Mouse (Mus musculus) cerebellum, adult 11-12 months (tissue): ENCODE measurements around the gene Tfrc.

ENCODE experiments used
- DNase-seq: peaks from one replicate; pipeline ENCODE4 v3.0.0; 2022

Gene Tfrc

DNA sequence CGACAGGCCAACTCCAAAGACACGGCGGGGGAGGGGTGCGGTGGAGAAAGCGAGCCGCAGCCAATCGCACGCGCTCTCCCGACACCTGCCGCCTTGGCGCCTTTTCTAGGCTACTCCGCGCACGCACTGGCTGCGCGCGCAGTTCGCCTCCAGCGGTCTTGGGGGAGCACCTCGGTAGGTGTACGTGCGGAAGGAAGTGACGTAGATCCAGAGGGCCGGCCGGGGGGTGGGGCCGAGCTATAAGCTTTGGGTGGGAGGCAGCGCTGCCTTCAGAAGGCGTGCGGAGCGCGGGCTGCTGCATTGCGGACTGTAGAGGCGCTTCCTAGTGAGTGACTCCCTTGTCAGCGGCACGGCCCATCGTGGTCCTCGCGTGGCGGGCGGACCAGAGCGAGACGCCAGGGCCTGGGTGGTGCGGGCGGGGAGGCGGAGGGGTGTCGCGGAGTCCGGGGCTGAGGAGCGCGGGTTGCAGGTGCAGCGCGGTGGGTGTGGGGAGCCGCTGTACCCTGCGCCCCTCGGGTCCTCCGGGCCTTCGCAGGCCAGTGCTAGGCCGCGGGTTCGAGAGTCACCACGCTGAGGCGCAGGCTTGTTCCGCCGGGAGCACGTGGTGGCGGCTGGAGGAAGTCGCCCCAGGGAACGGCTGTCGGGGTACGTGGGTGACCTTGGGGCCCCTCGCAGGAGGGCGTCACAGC is at the start of gene Tfrc:
Gene Tfrc (plus strand): TSS at position 209 of the 689 bp plus-strand sequence.
- DNase-seq, result peak; percentile 99

DNA sequence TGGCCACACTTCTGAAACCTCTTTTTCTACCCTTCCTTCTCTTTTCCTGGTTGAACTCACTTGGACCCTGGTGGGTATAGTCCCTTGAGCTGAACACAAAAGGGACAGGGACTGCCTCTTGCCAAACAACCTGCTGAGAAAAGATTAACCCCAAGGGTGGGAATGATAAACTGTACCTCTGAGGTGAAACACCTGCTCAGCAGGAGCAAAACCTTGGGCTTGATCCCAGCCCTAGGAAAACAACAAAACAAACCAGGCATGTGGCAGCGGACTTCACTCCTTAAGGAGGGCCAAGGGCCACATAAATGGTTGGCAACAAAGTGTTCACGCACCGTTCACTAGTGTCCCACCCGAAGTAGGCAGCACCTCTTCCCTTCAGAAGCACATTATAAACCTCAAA is 49.2 kb upstream of the Tfrc start:
- no peak for DNase-seq

DNA sequence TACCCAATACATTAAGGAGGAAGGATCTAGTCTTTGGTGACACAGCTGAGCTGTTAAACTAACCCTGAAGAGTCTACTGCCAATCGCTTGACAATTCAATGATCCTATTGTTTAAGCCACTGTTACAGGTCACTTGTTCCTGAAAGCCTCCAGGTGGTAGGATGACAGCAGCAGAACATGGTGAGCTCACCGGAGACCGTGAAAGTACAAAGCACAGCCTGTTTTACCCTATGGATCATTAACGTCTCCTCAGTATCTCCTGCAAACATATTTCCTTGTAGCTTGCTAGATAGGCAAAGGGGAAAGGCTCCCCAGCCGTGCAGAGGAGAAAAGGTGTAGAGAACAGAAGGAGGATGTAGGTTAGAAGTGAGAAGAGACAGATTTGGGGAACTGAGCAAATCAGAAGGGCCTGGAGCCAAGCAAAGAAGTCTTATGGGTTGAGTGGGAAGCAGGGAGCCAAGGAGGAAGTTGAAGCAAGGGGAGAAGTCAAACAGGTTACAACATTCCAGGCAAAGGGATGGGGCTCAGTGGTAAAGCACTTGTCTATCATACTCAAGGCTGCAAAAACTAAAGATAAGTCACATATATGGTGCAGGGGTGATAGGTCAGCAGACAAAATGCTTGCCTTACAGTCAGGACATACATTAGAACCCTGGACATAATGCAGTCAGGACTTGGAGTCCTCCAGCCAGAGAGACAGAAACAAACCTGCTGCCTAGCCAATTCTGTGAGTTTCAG is 45.5 kb upstream of the Tfrc start:
- no peak for DNase-seq

DNA sequence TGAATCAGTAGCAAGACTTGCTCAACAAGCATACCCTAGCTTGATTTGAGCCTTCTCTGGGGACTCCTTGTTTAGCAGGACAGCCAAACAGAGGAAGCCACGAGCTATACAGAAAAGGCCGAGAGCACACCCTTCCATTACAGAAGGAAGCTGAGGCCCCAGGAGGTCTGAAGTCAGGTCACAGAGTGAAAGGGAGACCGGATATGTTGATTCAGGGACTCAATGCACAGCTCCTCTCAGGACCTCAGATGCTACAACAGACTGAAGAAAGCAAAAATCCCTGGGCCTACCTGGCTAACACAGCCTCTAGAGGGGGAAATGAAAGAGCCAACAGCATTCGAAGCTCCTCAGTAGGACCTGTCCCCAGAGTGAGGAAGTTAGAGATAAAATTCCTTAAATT is 41.4 kb upstream of the Tfrc start:
- no peak for DNase-seq

DNA sequence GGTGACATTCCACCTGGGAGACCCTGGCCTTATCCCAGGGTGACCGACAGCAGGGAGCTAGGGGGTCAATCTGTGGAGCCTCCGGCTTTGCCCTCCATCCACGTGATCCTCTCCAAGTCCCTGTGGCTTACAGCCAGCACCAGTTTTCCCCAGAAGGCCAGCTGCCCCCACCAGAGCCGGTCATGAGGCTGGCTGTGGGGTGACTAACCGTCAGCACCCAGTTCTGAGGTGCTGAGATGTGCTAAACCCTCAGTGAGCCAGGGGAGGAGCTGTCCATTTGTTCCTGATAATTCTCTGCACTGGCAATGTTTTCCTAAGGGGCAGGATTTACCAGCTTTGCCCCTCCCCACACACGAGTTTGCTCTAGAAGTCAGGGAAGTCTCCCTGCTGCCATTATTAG is 40.3 kb upstream of the Tfrc start:
- no peak for DNase-seq

DNA sequence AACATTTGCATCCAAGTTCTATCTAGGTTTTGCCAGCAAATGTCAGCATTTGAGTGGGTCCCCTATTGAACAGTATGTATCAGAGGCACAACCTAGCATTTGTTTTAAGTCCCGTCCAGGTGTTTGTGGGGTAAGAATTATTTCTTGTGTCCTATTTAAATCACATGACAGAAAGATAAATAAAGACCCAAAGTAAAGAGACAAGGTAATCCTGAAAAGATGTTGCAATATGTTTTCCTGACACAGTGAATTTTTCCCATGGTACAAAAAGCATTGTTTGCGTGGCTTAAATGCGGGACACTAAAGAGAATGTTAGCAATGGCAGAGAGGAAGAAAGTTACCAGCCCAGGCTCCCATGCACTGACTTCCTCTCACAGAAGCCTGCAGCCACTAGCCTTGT is 38.7 kb upstream of the Tfrc start:
- no peak for DNase-seq

DNA sequence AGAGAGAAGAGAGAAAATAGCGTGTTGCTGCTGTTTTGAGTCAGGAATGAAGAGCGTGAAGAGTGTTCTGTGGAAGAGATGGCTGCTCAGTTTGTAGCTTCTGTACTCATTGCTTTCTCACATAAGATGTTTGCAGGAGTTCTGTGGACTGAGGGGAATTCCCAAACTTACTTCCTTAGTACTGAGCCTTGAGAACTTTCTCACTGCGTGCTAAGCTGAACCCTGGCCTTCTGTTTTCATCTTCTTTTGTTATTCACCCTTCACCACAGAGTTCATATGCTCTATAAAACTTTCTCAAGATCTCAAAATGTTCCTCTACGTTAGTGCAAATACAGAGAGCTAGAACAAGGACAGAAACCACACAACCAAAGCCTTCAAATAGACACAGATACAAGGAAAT is 36.2 kb upstream of the Tfrc start:
- no peak for DNase-seq

DNA sequence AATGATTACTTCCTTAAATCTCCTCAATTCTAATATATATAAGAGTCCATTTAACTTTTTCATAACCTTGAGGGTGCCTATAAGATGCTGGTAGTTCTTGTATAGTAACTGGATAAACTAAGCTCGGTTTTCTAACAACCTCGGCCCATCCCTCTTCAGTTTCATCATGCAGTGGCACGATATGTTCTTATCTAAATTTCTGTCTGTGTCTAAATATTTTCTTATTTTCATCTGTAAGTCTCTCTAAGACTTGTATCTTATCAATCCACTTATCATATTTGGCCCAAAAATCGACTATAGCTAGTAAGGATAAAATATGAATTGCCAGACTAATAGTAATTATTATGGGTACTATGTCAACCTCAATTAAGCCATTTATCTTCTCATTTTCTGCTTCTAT is 22.2 kb upstream of the Tfrc start:
- DNase-seq, result no peak

DNA sequence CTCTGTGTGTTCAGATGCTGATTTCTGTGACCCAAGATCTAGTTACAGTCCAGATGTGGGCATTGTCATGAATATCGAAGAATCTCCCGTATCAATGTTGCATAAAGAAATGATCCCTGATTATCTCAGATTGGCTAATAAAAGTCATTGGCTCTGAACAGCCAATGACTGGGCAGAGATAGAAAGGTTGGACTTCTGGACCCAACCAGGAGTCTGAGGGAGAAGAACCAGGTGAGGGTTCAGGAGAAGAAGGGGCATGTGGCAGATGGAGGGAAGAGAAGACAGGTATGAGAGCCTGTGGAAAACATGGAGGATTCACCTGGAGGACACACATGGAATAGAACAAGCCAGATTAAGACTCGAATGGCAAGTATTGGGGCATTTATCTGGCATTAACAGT is 20.2 kb upstream of the Tfrc start:
- no peak for DNase-seq

DNA sequence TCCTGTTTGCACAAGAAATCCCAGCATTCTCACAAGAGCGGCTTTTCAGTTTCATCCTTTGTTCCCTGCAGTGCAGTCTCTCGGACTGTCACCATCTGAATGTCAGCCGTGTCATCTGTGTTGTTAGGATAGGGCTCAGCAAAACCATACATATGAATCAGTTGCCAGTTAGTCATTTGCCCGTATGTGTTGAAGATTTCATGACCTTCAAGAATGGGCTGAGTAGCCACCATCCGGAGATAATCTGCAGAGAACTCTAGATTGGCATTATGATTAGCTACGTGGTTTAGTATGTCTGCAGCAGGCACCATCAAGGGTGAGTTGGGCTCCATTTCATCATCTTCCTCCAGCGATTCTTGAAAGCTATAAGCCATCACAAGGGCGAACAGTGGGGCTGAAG is 17.2 kb upstream of the Tfrc start:
- no peak for DNase-seq

DNA sequence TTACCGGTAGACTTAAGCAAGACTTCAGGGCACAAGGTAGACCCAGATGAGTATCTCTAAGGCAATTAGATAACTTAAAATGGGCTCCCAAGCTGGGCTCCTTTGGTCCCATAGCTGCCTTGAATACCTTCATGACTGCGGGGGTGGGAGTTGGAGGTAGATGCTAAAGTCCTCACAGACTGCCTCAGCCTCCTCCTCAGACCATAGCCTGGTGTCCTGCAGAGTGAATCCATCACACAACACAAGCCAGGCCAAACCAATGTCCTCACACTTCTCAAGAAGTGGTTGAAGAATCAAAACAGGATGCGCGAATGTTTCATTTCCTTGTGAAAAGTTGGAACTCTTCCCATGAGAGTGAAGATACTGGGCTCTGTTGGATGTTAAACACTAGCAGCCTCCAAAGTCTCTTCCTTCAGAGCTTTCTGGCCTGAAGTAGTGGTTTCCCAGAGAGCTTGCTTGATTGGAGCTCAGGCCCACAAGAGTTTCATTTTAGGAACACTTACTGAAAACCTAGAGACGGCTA is 15.4 kb upstream of the Tfrc start:
- DNase-seq, result no peak

DNA sequence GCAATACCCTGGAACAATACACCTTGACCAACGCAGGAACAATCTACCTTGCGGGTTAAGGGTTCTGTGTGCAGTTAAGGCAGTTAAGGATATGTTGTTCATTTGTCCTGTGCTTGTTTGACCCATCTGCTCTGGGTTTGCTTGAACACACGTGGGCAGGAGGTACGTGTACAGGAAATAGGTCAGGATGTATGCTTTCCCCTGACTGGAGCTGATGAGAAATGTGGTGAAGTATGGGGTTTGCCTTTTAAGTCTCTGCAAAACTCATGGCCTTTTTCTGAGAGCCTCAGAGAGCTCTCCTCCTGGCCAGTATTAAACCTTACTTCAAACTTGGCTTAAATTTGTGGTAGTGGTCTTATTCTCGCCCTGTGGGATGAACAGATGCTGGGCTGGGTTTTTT is 14.8 kb upstream of the Tfrc start:
- DNase-seq, result no peak

DNA sequence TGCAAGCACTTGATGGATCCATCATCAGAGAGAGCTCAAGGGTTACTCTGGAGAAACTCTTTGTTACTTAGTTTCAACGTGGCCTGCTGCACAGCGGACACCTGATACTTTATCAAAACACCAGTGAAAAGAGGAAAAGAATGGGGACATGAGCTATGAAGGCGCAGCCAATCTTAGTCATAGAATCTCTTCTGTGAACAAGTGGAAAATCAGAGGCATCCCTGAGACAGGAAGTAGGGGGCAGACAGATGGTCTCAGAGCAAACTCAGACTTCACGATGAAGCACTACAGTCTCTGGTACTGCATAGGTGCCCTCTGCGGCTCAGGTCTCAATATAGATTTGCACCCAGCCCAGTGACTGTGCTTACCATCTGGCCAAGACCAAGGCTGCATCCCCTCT is 14.0 kb upstream of the Tfrc start:
- no peak for DNase-seq

DNA sequence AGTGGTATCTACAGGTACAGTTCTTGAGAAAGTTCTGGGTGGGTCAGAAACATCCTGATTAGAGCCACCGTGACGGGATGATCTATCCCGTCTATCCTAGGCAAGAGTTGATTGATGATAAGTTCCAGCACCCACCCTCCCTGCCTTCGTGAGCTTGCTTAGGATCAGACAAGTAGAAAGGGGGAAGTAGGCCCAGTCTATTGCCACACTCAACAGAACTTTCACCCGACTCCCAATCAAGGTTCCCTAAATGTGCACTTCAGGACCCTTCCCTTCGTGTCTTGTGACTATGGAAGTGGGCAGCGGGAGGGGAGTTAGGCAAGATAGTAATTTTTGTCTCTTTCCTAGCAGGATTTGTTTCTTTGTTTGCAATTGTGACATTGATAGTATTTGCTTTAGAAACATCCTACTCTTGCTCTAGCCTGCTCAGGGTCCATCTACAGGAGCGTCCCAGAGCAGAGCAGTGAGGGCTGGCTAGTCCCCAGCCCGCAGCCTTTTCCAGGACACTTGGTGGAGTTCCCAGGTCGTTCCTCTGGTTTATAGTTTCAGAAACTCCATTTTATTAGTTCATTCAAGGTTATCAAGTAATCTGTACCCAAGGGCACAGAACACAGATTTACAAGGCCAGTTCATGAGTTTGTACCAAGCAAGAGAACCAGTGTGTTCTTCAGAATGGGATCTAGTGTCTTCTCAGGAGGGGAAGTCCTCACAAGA is 13.4 kb upstream of the Tfrc start:
- DNase-seq, result no peak

DNA sequence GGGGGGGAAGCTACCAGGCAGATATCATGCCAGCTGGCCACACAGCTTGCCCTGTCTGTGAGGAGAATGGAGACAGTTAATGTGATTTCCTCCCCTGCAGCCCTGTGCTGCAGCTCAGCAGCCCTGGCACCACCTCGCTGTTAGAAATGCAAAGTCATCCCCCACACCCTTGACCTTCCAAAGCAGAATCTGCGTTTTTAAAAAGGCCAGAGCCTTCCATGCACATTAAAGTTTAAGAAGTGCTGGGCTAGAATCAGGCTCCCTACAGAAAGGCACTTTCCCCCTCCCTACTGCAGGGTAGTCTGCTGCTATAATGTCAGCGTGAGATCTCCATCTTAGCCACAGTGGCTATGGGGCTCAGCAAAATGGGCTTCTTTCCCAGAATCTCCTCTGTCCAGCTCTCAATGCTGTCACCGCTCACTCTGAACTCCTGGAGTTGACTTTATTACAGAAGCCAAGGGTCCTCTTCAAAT is 10.8 kb upstream of the Tfrc start:
- DNase-seq, result peak; percentile 19

DNA sequence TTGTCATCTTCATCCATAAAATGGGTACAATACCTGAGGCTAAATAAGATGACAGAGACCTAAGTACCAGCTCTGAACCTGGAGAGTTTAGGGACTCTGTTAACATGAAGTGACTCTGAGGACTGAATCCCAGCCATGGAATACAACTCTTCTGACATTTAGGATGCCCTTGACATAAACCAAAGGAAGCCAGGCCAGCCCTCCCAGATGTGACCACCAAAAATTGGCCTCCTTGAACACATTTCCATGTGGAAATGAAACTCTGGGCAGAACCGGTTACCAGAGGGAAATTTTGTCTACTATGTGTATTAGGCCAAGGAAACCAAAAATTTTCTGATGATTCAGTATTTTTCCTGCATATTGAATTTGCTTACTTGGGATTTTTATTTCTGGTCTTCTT is 9.6 kb upstream of the Tfrc start:
- no peak for DNase-seq

DNA sequence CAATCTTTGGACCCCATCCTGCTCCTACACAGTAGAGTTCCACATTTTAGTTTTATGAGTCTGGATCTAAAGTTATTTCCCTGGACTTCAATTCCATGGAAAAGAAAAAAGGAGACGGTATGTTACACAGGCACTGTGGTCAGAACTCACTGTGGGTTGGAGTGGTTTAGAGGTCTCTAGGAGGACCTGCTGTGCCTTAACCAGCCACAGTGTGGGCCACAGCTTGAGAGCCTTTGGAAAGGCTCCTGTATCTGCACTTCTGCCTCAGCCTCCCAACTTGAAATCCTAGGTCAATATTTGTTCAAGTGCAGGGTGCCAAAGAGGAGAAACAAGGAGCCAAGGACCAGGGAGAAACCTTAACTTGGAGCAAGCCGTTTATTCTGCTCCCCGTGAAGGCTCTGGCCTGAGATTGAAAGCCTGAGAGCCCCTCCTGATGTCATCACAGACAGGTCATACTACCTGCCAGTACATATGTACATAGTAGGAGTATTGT is 6.5 kb upstream of the Tfrc start:
- DNase-seq, result no peak

DNA sequence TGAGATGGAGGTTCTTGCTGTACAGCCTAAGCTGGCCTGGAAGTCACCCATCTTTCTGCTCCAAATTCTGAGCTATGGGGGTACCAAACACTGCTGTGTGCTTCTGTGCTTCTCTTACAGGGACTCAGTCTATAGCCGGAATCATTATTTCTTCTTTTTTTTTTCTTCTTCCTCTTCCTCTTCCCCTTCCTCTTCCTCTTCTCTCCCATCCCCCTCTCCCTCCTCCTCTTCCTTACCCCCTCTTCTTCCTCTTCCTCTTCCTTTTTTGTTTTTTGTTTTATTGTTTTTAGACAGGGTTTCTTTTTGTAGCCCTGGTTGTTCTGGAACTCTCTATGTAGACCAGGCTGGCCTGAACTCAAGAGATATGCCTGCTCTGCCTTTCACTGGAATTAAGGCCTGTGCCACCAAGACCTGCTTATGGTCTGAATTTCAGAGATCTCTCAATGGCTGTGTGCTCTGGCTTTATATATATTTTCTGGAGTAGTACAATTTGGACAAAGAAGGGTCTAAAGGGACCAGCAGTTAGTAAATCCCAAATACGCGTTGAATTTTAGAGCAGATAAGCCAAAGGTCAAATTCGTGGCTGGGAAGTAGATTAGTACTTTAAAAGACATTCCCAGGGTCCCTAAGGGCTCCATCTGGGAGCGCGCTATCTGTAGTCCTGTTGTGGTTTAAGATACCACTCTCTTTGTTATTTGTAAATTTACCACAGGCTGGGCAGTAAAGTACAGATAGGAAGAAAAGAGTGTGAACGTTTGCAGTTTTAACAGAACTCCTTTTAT is 967 bp upstream of the Tfrc start:
- DNase-seq, result peak; percentile 9

DNA sequence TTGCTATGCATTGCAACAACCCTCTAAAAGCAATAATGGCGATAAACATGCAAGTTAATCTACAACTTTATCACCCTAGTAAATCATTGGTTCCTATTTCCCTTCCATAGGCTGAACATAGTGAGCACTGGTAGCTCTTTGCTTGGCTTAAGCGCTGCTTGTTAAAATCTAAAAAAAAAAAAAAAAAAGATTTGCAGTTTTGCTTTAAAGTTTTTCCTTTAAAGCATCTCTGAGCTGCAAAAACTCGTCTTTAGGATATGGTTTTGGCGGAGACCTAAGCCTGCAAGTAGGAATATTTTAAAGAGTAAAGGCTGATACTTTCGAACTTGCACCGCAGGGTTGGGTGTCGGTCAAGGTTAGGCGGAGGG is 392 bp upstream of the Tfrc start:
- DNase-seq, result no peak

DNA sequence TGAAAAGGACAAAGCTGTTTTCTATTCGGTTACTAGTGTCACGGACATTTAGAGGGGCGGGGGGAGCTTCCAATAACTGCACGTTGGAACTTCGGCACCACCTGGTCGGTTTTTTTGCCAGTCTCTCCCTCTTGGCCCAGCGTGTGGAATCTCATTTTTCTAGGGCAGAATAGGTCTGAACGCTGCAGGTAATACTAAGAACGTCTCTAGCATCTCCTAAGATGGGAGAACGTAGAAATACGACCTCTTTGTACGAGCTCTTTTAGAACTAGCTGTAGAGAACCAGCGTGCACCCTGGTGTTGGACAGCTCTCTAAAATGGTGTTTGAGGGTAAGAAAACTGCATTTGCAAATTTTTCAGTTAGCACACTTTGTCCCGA is 670 bp downstream of the Tfrc start:
- no peak for DNase-seq

DNA sequence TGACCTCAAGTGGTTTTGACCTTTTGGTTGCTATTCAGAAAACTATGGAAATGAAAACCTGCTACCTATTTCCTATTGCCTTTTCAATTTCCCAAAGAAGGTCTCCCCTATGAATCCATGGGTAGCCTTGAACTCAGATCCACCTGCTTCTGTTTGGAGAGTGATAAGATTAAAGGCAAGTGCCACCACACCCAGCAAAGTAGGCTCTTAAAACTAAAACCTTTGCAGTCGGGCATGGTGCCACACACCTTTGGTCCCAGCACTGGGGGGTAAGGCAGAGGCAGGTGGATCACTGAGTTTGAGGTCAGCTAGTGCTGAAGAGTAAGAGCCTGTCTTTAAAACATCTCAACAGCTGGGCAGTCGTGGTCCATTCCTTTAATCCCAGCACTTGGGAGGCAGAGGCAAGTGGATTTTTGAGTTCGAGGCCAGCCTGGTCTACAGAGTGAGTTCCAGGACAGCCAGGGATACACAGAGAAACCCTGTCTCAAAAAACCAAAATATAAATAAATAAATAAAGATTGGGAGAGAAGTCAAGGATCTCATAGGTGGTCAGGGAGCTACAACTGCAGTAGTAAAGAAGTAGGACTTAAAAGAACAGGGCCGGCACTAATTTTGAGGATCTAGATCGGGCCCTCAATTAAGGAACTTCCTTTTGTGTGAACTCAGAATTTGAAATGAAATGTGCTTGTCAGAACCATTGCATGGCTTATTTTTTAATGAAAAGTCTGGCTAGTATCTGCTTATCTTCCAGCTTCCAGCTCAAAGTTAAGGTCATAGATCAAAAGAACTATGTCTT is 1.9 kb downstream of the Tfrc start:
- DNase-seq, result peak; percentile 22

DNA sequence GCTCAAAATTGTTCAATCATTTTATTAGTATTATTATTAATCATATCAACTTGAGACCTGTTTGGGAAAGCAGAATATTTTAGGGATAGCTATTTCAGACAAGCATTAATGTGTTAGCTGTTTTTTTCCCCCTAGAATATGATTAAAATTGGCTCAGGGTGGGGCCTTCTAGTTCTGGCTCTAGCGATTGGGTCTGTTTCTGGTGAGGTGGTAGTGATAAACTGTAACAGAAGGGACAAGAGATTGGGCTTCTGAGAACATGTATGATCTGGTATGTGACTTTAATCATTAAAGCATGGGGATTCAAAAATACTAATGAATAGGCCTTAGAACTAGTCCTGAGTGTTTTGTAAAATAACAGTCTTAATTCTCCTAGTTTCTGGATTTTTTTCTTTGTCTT is 3.3 kb downstream of the Tfrc start:
- no peak for DNase-seq
